Mouse (Mus musculus): ENCODE measurements around the gene Kcnq5.
"Not testable (repeated sequence)": the region's sequence is repeated elsewhere in the genome, so short reads cannot be mapped to it uniquely, and the experiment has no call there.

Gene Kcnq5

GRCm38 (mm10) chr1:21635406-21635805 lies 326.3 kb downstream of the Kcnq5 start:
- DNase-seq (ENCODE audit: low spot score) = no peak

GRCm38 (mm10) chr1:21634013-21634412 lies 327.7 kb downstream of the Kcnq5 start:
- DNase-seq (ENCODE audit: low spot score) = no peak

GRCm38 (mm10) chr1:21622455-21622854 lies 339.3 kb downstream of the Kcnq5 start:
- no peak for DNase-seq (ENCODE audit: low spot score)

- no peak for DNase-seq (ENCODE audit: low spot score)
Measured at GRCm38 (mm10) chr1:21622039-21622438, 339.7 kb downstream of the Kcnq5 start.

- DNase-seq (ENCODE audit: low spot score) = no peak
Measured at GRCm38 (mm10) chr1:21618712-21619111, 343.0 kb downstream of the Kcnq5 start.

GRCm38 (mm10) chr1:21616666-21617065 lies 345.1 kb downstream of the Kcnq5 start:
- DNase-seq (ENCODE audit: low spot score) = no peak

GRCm38 (mm10) chr1:21613933-21614332 lies 347.8 kb downstream of the Kcnq5 start:
- peak; percentile 25 for DNase-seq (ENCODE audit: low spot score)

- no peak for DNase-seq (ENCODE audit: low spot score)
Measured at GRCm38 (mm10) chr1:21604003-21604402, 357.7 kb downstream of the Kcnq5 start.

- no peak for DNase-seq (ENCODE audit: low spot score)
Measured at GRCm38 (mm10) chr1:21602567-21602966, 359.2 kb downstream of the Kcnq5 start.

GRCm38 (mm10) chr1:21600606-21601005 lies 361.1 kb downstream of the Kcnq5 start:
- DNase-seq (ENCODE audit: low spot score) = no peak

GRCm38 (mm10) chr1:21593872-21594271 lies 367.9 kb downstream of the Kcnq5 start:
- no peak for DNase-seq (ENCODE audit: low spot score)

GRCm38 (mm10) chr1:21567397-21567796 lies 394.3 kb downstream of the Kcnq5 start:
- DNase-seq (ENCODE audit: low spot score) = not testable (repeated sequence)

GRCm38 (mm10) chr1:21554630-21555029 lies 407.1 kb downstream of the Kcnq5 start:
- no peak for DNase-seq (ENCODE audit: low spot score)

GRCm38 (mm10) chr1:21552715-21553114 lies 409.0 kb downstream of the Kcnq5 start:
- DNase-seq (ENCODE audit: low spot score) = no peak

GRCm38 (mm10) chr1:21543909-21544308 lies 417.8 kb downstream of the Kcnq5 start:
- no peak for DNase-seq (ENCODE audit: low spot score)

GRCm38 (mm10) chr1:21539486-21539885 lies 422.3 kb downstream of the Kcnq5 start:
- DNase-seq (ENCODE audit: low spot score) = no peak

- no peak for DNase-seq (ENCODE audit: low spot score)
Measured at GRCm38 (mm10) chr1:21530823-21531222, 430.9 kb downstream of the Kcnq5 start.

GRCm38 (mm10) chr1:21521995-21522394 lies 439.7 kb downstream of the Kcnq5 start:
- DNase-seq (ENCODE audit: low spot score) = no peak

GRCm38 (mm10) chr1:21521475-21521874 lies 440.3 kb downstream of the Kcnq5 start:
- peak; percentile 38 for DNase-seq (ENCODE audit: low spot score)

GRCm38 (mm10) chr1:21520116-21520645 lies 441.6 kb downstream of the Kcnq5 start:
- DNase-seq (ENCODE audit: low spot score) = no peak

- no peak for DNase-seq (ENCODE audit: low spot score)
Measured at GRCm38 (mm10) chr1:21506665-21507064, 455.1 kb downstream of the Kcnq5 start.

GRCm38 (mm10) chr1:21499815-21500534 lies 461.8 kb downstream of the Kcnq5 start:
- DNase-seq (ENCODE audit: low spot score) = no peak

GRCm38 (mm10) chr1:21496307-21496706 lies 465.4 kb downstream of the Kcnq5 start:
- DNase-seq (ENCODE audit: low spot score) = no peak

- DNase-seq (ENCODE audit: low spot score) = no peak
Measured at GRCm38 (mm10) chr1:21488645-21489044, 473.1 kb downstream of the Kcnq5 start.

Measured in embryo, embryonic 10 days (tissue).